Mouse (Mus musculus) mesoderm, embryonic 11.5 days (tissue): Measurements from ENCODE around the gene Mettl1.
"Not testable (repeated sequence)": the region's sequence is repeated elsewhere in the genome, so short reads cannot be mapped to it uniquely, and the experiment has no call there.

Source experiments
- DNase-seq: peaks from one replicate; pipeline ENCODE4 v3.0.0-alpha.2; 2012; ENCODE audit warnings: low read depth, low spot score

The Mettl1 gene

GRCm38 (mm10) chr10:127043187-127043586 lies 2.0 kb downstream of the Mettl1 start:
- no peak for DNase-seq

- DNase-seq: no peak
Measured at GRCm38 (mm10) chr10:127047954-127048353, 6.7 kb downstream of the Mettl1 start, which contains the start of gene Cyp27b1. Gene Cyp27b1, plus strand, starts transcription at chr10:127048250.

GRCm38 (mm10) chr10:127048608-127049394 lies 7.6 kb downstream of the Mettl1 start:
- DNase-seq: no peak

- no peak for DNase-seq
Measured at GRCm38 (mm10) chr10:127049395-127050118, 8.3 kb downstream of the Mettl1 start.

GRCm38 (mm10) chr10:127050119-127050474 lies 8.9 kb downstream of the Mettl1 start:
- DNase-seq: no peak

GRCm38 (mm10) chr10:127054646-127055045 lies 13.4 kb downstream of the Mettl1 start:
- DNase-seq: no peak

GRCm38 (mm10) chr10:127055406-127055805 lies 14.2 kb downstream of the Mettl1 start:
- no peak for DNase-seq

GRCm38 (mm10) chr10:127056490-127056889 lies 15.3 kb downstream of the Mettl1 start:
- DNase-seq: no peak

- DNase-seq: peak; percentile 88
Measured at GRCm38 (mm10) chr10:127058161-127058560, 16.9 kb downstream of the Mettl1 start.

GRCm38 (mm10) chr10:127058708-127059107 lies 17.5 kb downstream of the Mettl1 start:
- no peak for DNase-seq

GRCm38 (mm10) chr10:127059174-127059967 lies 18.2 kb downstream of the Mettl1 start:
- DNase-seq: no peak

GRCm38 (mm10) chr10:127059968-127060916 lies 19.0 kb downstream of the Mettl1 start, which contains the start of gene March9:
Gene March9, minus strand, starts transcription at chr10:127060184.
- no peak for DNase-seq

- no peak for DNase-seq
Measured at GRCm38 (mm10) chr10:127061085-127061484, 19.9 kb downstream of the Mettl1 start.

- no peak for DNase-seq
Measured at GRCm38 (mm10) chr10:127061513-127061912, 20.3 kb downstream of the Mettl1 start.

- DNase-seq: not testable (repeated sequence)
Measured at GRCm38 (mm10) chr10:127062101-127062500, 20.9 kb downstream of the Mettl1 start.

GRCm38 (mm10) chr10:127062503-127062902 lies 21.3 kb downstream of the Mettl1 start:
- DNase-seq: no peak

- peak; percentile 99 for DNase-seq
Measured at GRCm38 (mm10) chr10:127063239-127063872, 22.1 kb downstream of the Mettl1 start, which contains the start of gene Cdk4. Gene Cdk4, plus strand, starts transcription at chr10:127063534.

GRCm38 (mm10) chr10:127063913-127064870 lies 23.0 kb downstream of the Mettl1 start:
- no peak for DNase-seq

- DNase-seq: no peak
Measured at GRCm38 (mm10) chr10:127065981-127066380, 24.8 kb downstream of the Mettl1 start.
